Mouse (Mus musculus) gastrocnemius, adult 18-20 months (tissue): ENCODE data around the gene Spz1. TPM values are rescaled to one million over a fixed set of nuclear protein-coding genes. Genes with fewer than 3 reads are reported as not detected.

Source experiments
- DNase-seq: peaks from one replicate; pipeline ENCODE4 v3.0.0; 2021; ENCODE audit warnings: low spot score
- total RNA-seq, 2 experiments: library from RNA; stranded (reverse); gene quantifications; 2 replicates each; pipeline ENCODE4 v1.2.3; 2021

Spz1 gene
- total RNA-seq, 2 experiments from 2014 or later = not detected

DNA sequence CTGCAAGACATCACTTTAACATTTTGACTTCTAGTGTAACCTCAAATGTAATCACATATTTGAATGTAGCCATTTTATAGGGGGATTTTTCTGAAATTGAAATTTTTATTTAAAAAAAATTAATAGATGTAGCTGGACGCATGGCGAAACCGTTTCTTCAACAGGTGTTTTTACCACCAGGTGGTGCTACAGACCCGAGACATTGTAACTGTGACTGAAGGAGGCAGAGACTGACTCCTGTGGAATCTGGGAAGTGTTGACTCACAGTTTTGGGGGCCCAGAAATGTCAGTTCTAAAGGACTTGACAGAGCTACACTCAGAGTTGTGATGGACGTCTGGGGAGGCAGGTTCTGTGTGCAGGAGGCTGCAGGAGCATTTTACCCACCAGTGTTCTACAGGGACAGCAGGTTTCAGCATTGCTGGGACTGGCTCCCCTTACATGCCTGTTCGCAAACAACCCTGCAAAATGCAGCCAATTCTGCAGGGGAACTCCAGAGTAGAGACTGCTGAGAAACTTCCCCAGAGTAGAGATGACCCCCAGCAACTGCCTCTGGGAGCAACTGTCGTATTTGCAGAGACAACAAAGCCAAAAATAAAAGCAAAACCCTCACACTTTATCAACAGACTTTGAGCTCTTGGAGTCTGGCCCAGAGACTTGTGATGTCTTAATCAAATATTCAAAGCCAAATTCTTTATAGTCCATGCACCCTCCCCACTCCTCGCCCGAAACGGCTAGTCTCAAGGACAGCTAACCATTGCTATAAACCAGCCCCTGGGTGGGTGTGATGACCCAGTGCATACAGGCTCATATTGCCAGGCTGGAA, 4.5 kb upstream of the Spz1 start:
- DNase-seq = peak; percentile 79

DNA sequence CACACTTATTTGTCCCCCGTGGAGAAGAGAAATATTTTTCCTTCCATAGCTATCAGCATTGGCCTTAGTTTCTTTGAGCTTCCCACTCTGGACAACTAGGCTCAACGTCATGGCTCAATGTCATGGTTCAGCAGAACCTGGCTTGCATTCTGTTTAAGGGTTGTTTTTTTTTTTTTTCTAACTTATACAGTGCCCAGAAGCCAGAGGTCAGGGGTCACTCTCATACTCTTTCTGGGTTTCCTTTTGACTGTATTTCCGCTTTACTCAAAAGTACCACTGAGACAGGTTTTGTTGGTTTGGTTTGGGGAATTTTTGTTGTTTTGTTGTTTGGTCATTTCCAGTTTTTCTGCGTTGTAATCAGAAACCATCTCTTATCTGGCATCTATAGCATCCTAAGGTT, 2.2 kb upstream of the Spz1 start:
- DNase-seq = no peak

DNA sequence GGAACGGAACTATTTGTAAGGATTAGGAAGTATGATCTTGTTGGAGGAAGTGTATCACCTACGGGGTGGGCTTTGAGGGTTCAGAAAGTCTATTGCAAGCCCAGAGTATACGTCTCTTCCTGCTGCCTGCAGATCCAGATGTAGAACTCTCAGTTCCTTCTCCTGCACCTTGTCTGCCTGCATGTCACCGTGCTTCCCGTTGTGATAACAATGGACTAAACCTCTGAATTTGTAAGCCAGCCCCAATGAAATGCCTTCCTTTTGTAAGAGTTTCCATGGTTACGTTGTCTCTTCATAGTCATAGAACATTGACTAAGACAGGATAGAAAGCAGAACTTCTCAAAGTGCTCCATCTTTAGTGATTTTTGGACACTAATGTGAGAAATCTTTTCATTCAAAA, 716 bp upstream of the Spz1 start:
- no peak for DNase-seq

DNA sequence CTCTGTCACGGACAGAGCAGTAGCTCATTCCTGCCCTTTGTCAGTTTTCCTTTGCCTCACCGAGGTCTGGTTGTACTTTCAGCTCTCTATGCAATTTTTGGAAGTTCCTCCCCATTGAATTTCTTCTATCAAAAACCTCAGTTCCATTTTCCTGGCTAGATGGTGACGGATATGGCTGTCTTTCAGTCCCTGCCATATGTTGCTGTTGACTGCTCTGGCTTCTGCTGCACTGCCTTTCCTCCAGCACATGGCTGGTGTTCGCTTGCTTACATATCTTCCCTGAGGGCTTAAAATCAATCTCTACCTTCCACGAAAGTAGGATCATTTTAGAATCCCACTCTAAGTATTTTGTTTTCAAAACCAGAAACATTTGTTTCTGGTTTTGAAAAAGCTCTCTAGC, 16.5 kb downstream of the Spz1 start:
- no peak for DNase-seq

DNA sequence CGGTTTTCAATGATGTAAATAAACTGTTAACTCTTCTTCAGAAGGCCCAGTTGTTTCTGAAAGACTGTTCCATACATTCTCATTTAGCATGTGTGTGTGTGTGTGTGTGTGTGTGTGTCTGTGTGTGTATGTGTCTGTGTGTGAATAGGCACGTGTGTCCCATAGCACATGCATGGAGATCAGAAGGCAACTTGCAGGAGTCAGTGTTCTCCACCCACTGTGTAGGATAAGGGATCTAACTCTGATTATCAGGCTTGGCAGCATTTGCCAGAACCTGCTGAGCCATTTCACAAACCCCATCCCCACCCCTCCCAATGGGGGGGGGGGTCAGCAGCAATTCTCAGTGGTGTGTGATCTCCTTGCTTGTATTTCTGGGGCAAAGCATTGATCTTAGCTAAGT, 18.7 kb downstream of the Spz1 start:
- no peak for DNase-seq

DNA sequence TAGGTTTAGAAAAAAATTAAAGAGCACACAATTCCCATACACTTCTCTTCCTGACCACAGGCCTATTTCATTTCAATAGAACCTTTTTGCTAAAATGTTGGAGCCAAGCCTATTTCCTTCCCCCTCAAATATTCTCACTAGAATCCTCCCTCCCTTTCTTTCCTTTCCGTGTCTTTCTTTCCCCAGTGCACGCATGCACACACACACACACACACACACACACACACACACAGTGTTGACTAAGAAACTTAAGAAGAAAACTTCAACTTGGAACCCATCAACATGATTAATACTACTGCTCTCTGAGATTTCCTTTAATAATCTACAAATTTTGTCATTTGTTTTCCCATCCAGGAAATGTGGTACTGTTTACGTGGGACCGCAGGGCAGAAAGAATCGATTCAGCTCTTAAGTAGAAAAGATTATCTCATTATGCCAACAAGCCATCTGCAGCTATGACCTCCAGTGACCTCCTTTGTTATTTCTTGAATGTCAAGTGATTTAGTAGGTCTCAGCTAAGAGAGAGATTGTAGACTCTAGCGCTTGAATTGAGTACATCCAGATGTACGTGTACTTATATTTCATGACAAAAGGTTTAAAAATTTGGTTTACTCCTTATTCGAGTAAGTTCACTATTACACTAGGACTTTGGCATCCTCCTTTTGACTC, 19.4 kb downstream of the Spz1 start:
- no peak for DNase-seq

DNA sequence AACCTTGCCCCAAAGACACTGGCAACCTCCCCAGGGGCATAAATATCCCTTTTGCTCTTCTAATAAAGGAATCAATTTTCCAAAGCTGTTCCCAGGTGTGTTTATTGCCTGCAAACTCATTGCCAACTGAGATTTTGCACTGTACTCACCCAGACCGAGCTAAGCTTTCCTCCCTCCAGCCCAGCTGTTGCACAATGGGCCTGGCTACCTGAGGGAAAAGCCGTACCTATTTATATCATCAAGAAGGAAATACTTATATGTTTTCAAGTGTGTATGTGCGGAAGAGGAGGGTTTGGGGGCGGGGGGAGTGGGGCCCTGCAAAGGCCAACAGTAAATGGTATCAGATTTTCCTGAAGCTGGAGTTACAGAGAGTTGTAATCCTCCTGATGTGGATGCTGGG, 28.9 kb downstream of the Spz1 start:
- no peak for DNase-seq

DNA sequence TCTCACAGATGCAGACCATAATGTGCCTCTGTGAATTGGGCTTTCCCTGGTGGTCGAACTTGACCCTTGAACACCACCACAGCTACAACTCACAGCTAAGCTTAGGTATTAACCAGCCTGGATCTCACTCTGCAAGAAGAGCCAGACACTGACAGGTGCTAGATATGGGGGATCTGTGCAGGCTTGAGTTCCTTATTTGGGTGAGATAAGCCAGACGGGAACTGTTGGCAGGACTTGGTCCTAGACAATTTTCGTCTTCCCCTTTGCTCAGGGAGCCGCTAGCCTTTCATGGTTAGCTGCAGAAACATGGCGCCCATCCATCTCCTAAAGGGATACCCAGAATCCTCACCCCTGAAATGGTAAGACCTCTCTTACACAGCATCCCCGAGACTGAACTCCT, 35.0 kb downstream of the Spz1 start:
- no peak for DNase-seq

DNA sequence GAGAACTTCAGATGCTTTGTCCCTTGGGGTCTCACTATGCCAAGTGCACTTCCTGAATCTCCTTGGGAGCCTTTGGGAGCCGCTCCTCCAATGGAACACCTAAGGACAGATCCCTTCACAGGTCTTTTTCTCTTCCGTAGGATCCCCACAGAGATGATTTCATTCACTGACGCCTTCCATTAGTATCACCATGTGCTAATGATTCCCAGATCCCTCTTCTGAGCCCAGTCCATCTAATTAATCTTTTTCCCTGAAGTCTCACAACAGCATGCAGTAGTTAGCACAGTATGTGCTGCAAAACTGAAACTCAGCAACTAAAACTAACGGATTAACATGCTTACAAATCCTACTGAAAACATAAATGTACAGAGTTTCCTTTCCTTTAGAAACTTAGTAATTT, 36.8 kb downstream of the Spz1 start:
- no peak for DNase-seq

DNA sequence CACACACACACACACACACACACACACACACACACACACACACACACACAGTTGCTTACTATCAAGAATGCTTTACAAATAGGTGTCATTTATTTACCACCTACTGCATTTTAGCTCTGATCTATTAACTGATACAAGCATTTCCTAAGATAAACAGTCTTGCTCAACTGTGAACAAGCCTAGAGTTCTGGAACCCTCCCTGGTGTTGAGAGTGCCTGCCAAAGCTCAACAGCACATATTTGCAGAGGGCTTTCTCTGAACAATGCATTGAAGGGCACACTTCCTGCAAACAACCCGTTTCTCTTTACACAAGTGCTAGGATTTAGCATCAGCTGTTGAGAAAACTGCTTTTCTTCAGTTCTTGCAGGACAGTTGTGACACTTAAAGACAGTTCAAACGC, 42.2 kb downstream of the Spz1 start:
- no peak for DNase-seq

DNA sequence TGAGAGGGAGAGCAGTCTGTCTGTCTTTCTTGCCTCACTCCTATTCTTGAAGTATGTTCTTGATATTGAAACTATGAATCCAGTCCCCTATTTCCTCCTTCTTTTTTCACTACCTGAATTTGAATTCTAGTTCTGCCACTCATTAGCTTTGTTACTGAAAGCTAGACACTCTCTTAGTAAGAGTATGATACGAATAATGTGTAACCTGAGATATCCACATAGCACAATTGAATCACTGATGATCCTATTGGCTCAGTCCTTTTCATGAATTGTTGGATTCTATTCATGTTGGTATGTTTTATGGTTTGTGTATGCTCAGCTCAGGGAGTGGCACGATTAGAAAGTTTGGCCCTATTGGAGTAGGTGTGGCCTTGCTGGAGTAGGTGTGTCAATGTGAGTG, 43.8 kb downstream of the Spz1 start:
- DNase-seq = no peak

DNA sequence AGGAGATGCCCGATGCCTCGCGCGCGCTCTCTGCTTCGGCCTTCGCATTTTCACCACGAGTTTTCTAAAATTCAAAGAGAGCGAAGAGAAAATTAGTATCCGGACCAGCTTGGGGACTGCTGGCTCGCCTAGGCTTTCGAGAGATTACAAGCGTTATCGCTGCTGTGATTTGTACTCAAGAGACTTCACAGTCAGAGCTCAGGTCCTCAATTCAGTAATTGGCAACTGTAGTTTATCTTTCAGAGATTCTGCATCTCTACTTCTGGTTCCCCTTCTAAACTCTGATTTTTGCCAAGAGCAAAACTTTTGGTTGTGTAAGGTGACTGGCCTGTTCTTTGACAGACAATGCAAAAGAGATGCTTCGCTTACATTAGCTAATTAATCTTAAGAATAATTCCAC, 44.7 kb downstream of the Spz1 start:
- DNase-seq = no peak

DNA sequence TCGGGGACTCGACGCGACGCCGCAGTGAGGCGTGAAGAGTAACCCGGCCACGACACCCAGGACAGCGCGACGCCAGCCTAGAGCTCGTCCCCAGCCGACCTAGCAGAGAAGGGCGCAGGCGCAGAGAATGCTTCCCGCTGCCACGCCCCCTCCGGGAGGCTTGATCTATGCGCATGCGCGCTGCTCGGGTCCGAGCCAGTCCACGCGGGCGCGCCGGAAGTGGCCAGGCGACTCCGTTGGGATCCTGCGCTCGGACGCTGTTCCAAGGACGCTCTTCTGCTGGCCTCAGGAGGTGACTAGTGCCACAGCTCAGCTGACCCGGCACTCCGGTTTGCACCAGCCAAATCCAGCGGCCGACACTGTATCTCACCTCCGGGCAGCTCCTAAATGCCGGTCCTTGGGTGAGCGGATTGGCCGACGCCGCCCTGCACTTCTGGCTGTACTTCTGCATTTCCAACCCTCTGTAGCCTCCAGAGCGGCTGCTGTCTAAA, 45.2 kb downstream of the Spz1 start, which contains the start of gene Zfyve16:
Zfyve16 (minus strand) TSS at position 148 of the 491 bp plus-strand sequence.
- DNase-seq = peak; percentile 95

DNA sequence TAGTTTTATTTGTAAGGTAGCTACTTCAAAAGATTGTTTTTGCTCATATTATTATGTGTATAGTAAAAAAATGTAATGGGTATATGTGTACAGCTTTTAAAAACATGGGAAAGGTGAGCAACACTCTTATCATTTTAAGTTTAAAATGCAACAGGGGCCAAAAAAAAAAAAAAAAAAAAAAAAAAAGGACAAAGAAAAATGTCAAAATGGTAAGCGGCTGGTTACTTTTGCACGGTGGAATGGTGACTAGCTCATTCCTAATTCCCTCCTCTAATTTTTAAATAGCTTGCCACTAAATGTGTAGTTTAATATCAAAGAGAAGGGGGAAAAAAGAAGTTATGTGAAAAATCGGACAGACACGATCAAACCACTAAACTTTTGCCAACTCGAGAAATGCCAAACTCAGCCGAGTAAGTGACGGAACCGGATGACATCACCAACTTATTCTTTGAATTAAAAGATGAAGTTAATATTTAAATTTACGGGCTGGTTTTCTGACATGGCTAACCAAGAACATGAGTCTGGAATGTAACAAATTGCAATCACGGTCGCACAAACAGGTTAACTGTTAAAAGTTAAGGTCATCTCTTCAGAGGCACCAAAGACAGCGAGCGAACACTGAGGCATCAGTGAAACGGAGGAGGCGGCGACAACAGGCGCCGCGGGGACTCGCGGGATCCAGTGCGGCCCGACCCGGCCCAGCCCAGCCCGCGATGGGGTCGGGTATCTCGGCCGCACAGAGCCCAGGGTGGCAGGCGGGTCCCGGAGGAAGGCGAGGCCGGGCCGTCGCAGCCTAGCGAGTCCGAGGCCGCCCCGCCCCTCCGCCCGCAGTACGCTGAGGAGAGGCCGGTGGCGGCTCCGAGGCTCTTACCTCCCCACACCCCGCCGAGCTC, 45.9 kb downstream of the Spz1 start:
- DNase-seq = no peak

Other genes starting within 250 kb of the Spz1 start
- under 1 TPM; 0.68 to 0.71 TPM for gene Dhfr, start 221.4 kb downstream of the Spz1 start, total RNA-seq
- gene Msh3, start 221.2 kb downstream of the Spz1 start, total RNA-seq = 10 to 100 TPM in 1 of 2 experiments, 1 to 10 TPM in 1; 9.4 to 10.7 TPM
- gene Ankrd34b, start 150.3 kb downstream of the Spz1 start, total RNA-seq = not detected
- gene Fam151b, start 92.2 kb downstream of the Spz1 start, total RNA-seq = 1 to 10 TPM; 1.8 to 2.5 TPM
- gene Zfyve16, start 45.3 kb downstream of the Spz1 start, total RNA-seq = 1 to 10 TPM; 6.3 to 8.0 TPM
- 1 to 10 TPM; 2.1 to 2.9 TPM for gene Serinc5, start 34.9 kb upstream of the Spz1 start, total RNA-seq
- gene Thbs4, start 218.6 kb upstream of the Spz1 start, total RNA-seq = 10 to 100 TPM; 50.4 to 96.5 TPM